Mouse (Mus musculus) left cerebral cortex, adult 8-10 months (tissue): ENCODE measurements around the gene Fli1. TPM values are rescaled to one million over a fixed set of nuclear protein-coding genes. Genes with fewer than 3 reads are reported as not detected.
A peak's percentile ranks its signal among the peaks of the same experiment; 100 is the strongest.

Experiments
- DNase-seq, 2 experiments: peaks; one replicate each; pipeline ENCODE4 v3.0.0; 2022; ENCODE audit warnings: low spot score in 2 of 2
- total RNA-seq, 4 experiments: library from RNA; stranded (reverse); gene quantifications; 2 replicates each; pipeline ENCODE4 v1.2.4; 2022

The Fli1 gene
- total RNA-seq, 4 experiments from 2014 or later: 4.2 to 7.7 (median 6.6) TPM

- DNase-seq: no peak
Measured at GRCm38 (mm10) chr9:32409060-32409961, 133.3 kb downstream of the Fli1 start.

GRCm38 (mm10) chr9:32408730-32409059 lies 134.0 kb downstream of the Fli1 start:
- DNase-seq: no peak

GRCm38 (mm10) chr9:32405191-32405925 lies 137.3 kb downstream of the Fli1 start:
- DNase-seq: peak; percentile 32 to 47

GRCm38 (mm10) chr9:32400662-32401161 lies 141.9 kb downstream of the Fli1 start:
- no peak for DNase-seq

- DNase-seq: no peak
Measured at GRCm38 (mm10) chr9:32400212-32400611, 142.4 kb downstream of the Fli1 start.

GRCm38 (mm10) chr9:32394761-32395161 lies 147.9 kb downstream of the Fli1 start:
- no peak for DNase-seq

- DNase-seq: no peak
Measured at GRCm38 (mm10) chr9:32392716-32393115, 149.9 kb downstream of the Fli1 start.

- peak; percentile 10 to 71 for DNase-seq
Measured at GRCm38 (mm10) chr9:32391701-32392100, 151.0 kb downstream of the Fli1 start.

GRCm38 (mm10) chr9:32391092-32391491 lies 151.6 kb downstream of the Fli1 start:
- no peak for DNase-seq

- DNase-seq: no peak
Measured at GRCm38 (mm10) chr9:32388120-32388519, 154.5 kb downstream of the Fli1 start.

GRCm38 (mm10) chr9:32384906-32385305 lies 157.8 kb downstream of the Fli1 start:
- no peak for DNase-seq

GRCm38 (mm10) chr9:32376863-32377590 lies 165.6 kb downstream of the Fli1 start:
- DNase-seq: no peak

- DNase-seq: no peak
Measured at GRCm38 (mm10) chr9:32376031-32376430, 166.6 kb downstream of the Fli1 start.

- no peak for DNase-seq
Measured at GRCm38 (mm10) chr9:32373656-32374055, 169.0 kb downstream of the Fli1 start.

Other genes with a start within 250 kb of the Fli1 start
- gene Kcnj5, start 198.5 kb downstream of the Fli1 start, total RNA-seq: 1 to 10 TPM in 2 of 4 experiments, under 1 TPM in 2; 0.75 to 1.1 (median 0.96) TPM
- not detected for gene Kcnj1, start 170.4 kb downstream of the Fli1 start, total RNA-seq
- 10 to 100 TPM in 3 of 4 experiments, 1 to 10 TPM in 1; 9.7 to 11.3 (median 10.7) TPM for gene Ets1, start 93.4 kb upstream of the Fli1 start, total RNA-seq